Mouse (Mus musculus) forebrain, embryonic 10.5 days (tissue): ENCODE data around the gene Cdh1. TPM values are rescaled to one million over a fixed set of nuclear protein-coding genes. Genes with fewer than 3 reads are reported as not detected.

Experiments used
- DNase-seq: peaks from one replicate; pipeline ENCODE4 v3.0.0-alpha.2; 2017; ENCODE audit warnings: low spot score; ENCODE audit errors: extremely low spot score
- H3K27ac ChIP-seq: fragments of 300-500 bp; sonication (generic); 2 replicates; pipeline ENCODE4 v1.5.1; 2016; ENCODE audit warnings: mild to moderate bottlenecking
- H3K27me3 ChIP-seq: fragments of 300-500 bp; sonication (generic); 2 replicates; pipeline ENCODE4 v1.6.1; 2016; ENCODE audit warnings: mild to moderate bottlenecking; ENCODE audit not compliant: poor library complexity, severe bottlenecking
- H3K36me3 ChIP-seq: fragments of 300-500 bp; sonication (generic); replicated peaks from 2 replicates; pipeline ENCODE4 v1.6.1; 2016; ENCODE audit warnings: mild to moderate bottlenecking, moderate library complexity
- H3K4me1 ChIP-seq: fragments of 300-500 bp; sonication (generic); 2 replicates; pipeline ENCODE4 v1.6.1; 2016
- H3K4me3 ChIP-seq: fragments of 300-500 bp; sonication (generic); 2 replicates; pipeline ENCODE4 v1.5.1; 2016; ENCODE audit warnings: mild to moderate bottlenecking, moderate library complexity
- H3K9me3 ChIP-seq: fragments of 300-500 bp; sonication (generic); 2 replicates; pipeline ENCODE4 v1.6.1; 2016; ENCODE audit warnings: mild to moderate bottlenecking, moderate library complexity
- WGBS: fragments of 180-500 bp; shearing (Covaris S2); methylation state at CpG from one replicate; pipeline ENCODE4 v1.1.7; 2016; 5-methylcytosine and 5-hydroxymethylcytosine counted together
- polyA plus RNA-seq: library from polyadenylated mRNA; unstranded; fragments of >200 nt; fragmentation: Nextera tagmentation; extraction: Ambion mirVana; gene quantifications from 2 replicates; pipeline ENCODE4 v1.2.1, GENCODE M21; 2016

Gene Cdh1
- polyA plus RNA-seq, 1 experiment from 2014 or later: 8.4 TPM

- Histone ChIP-seq H3K36me3 (peaks cover 82% of the 10 kb centered on the region), H3K27ac (no peak overlapping the region), H3K4me3 (no peak overlapping the region), H3K4me1 (no peaks in the 10 kb centered on the region), H3K27me3 (no peaks in the 10 kb centered on the region), H3K9me3 (no peaks in the 10 kb centered on the region)
- no peak for DNase-seq
- WGBS: 95% methylated on average over 3 of the region's 3 CpGs
Observed at GRCm38 (mm10) chr8:106701360-106701759, 98.2 kb downstream of the Cdh1 start.

GRCm38 (mm10) chr8:106704199-106704900 is 101.2 kb downstream of the Cdh1 start:
- DNase-seq: no peak
- Histone ChIP-seq H3K4me3 (no peak overlapping the region), H3K4me1 (no peaks in the 10 kb centered on the region), H3K9me3 (no peaks in the 10 kb centered on the region), H3K27ac (no peak overlapping the region), H3K36me3 (peaks cover 53% of the 10 kb centered on the region), H3K27me3 (no peaks in the 10 kb centered on the region)
- 92% methylated on average over 9 of the region's 9 CpGs for WGBS

- Histone ChIP-seq H3K36me3 (peaks cover 47% of the 10 kb centered on the region), H3K4me1 (no peaks in the 10 kb centered on the region), H3K4me3 (no peak overlapping the region), H3K27ac (no peak overlapping the region), H3K27me3 (no peaks in the 10 kb centered on the region), H3K9me3 (no peaks in the 10 kb centered on the region)
- DNase-seq: no peak
- WGBS: 88% methylated on average over 9 of the region's 9 CpGs
Observed at GRCm38 (mm10) chr8:106704901-106705321, 101.8 kb downstream of the Cdh1 start.

GRCm38 (mm10) chr8:106706194-106706593 is 103.0 kb downstream of the Cdh1 start:
- Histone ChIP-seq H3K9me3 (no peaks in the 10 kb centered on the region), H3K27me3 (no peaks in the 10 kb centered on the region), H3K36me3 (peaks cover 34% of the 10 kb centered on the region), H3K4me3 (no peak overlapping the region), H3K27ac (no peak overlapping the region), H3K4me1 (no peaks in the 10 kb centered on the region)
- 92% methylated on average over 6 of the region's 6 CpGs for WGBS
- DNase-seq: no peak

- peaks cover 5% of the 10 kb centered on the region; the same call in 1 of the 2 replicates for H3K4me1 ChIP-seq
- peaks cover 12% of the 10 kb centered on the region for H3K36me3 ChIP-seq
- H3K9me3 ChIP-seq: no peaks in the 10 kb centered on the region
- H3K4me3 ChIP-seq: no peak overlapping the region
- H3K27ac ChIP-seq: no peak overlapping the region
- DNase-seq: no peak
- 95% methylated on average over 2 of the region's 2 CpGs for WGBS
- no peaks in the 10 kb centered on the region for H3K27me3 ChIP-seq
Observed at GRCm38 (mm10) chr8:106710002-106710401, 106.9 kb downstream of the Cdh1 start.

GRCm38 (mm10) chr8:106712487-106712886 is 109.3 kb downstream of the Cdh1 start:
- no peak overlapping the region for H3K27ac ChIP-seq
- peaks cover 3% of the 10 kb centered on the region; the same call in 1 of the 2 replicates for H3K36me3 ChIP-seq
- H3K4me1 ChIP-seq: peaks cover 5% of the 10 kb centered on the region
- 86% methylated on average over 3 of the region's 3 CpGs for WGBS
- H3K27me3 ChIP-seq: no peaks in the 10 kb centered on the region
- DNase-seq: no peak
- no peaks in the 10 kb centered on the region for H3K9me3 ChIP-seq
- no peak overlapping the region for H3K4me3 ChIP-seq

GRCm38 (mm10) chr8:106714297-106714696 is 111.1 kb downstream of the Cdh1 start:
- Histone ChIP-seq H3K4me3 (no peak overlapping the region), H3K9me3 (no peaks in the 10 kb centered on the region), H3K4me1 (peaks cover 15% of the 10 kb centered on the region), H3K27ac (no peak overlapping the region), H3K36me3 (peaks cover 7% of the 10 kb centered on the region; the same call in 1 of the 2 replicates), H3K27me3 (no peaks in the 10 kb centered on the region)
- WGBS: 82% methylated on average over 4 of the region's 4 CpGs
- no peak for DNase-seq

GRCm38 (mm10) chr8:106718091-106718500 is 114.9 kb downstream of the Cdh1 start:
- H3K4me1 ChIP-seq: peaks cover 26% of the 10 kb centered on the region
- no peaks in the 10 kb centered on the region for H3K9me3 ChIP-seq
- no peaks in the 10 kb centered on the region for H3K27me3 ChIP-seq
- H3K4me3 ChIP-seq: no peak overlapping the region
- H3K27ac ChIP-seq: no peak overlapping the region
- H3K36me3 ChIP-seq: peaks cover 28% of the 10 kb centered on the region
- peak; percentile 64 for DNase-seq
- 34% methylated on average over 17 of the region's 17 CpGs for WGBS

Other genes with a start within 250 kb of the Cdh1 start
- 22.3 and 24.5 TPM in 2 replicates for gene Zfp90, start 188.0 kb upstream of the Cdh1 start, polyA plus RNA-seq
- gene 6030452D12Rik, start 102.8 kb upstream of the Cdh1 start, polyA plus RNA-seq: not detected in 2 replicates
- gene Cdh3, start 92.5 kb upstream of the Cdh1 start, polyA plus RNA-seq: 10.4 and 11.2 TPM in 2 replicates
- 7.6 and 8.4 TPM in 2 replicates for gene Gm10073, start 29.9 kb upstream of the Cdh1 start, polyA plus RNA-seq
- 14.9 and 15.0 TPM in 2 replicates for gene Tango6, start 79.7 kb downstream of the Cdh1 start, polyA plus RNA-seq